In the genomic region with DNA sequence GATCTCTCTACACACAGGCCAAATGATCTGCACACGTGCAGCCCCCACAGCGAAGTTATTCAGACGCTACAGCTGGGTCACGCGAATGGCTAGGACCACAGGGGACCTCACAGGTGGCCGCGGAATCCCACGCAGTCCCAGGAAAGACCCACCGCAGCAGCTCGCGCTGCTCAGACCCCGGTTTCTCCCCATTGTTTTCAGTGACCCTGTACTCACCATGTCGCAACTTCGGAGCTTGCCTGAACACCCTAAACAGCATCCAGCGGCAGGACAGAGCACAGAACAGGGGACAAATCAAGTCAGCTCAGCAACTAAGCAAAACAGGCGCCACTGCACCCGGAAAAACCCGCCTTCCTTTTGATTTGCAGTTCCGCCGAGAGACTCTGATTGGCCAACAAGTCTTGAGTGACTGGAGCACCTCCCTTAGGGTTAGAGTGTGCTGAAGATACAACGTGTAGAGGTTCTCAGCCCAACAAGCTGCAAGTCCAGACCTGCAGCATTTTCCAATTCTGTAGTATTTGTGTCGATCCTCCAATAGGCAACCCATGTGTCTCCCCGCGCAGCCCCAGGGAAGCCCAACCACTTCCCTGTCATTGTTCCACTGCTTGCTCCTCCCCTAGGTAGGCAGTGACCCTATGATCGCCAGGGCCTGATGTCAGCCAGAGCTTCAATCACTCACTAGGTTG, we compare ENCODE assay signal across 8 mouse cellular contexts. TPM values are rescaled to one million over a fixed set of nuclear protein-coding genes. Genes with fewer than 3 reads are reported as not detected.
DNase-seq lines count a peak whose midpoint lies in the region; ATAC-seq lines count a peak whose summit lies in the region.

No protein-coding gene starts in this region.

- peak; percentile 94 for ATAC-seq in megakaryocyte, adult 5-6 weeks (ENCODE audit: poor library complexity, severe bottlenecking)

- peak; percentile 63 for DNase-seq in adipocyte (ENCODE audit: low spot score)
- peak; percentile 69 for DNase-seq in embryo, embryonic 10.5 days (ENCODE audit: low spot score)
- peak; percentile 24 for DNase-seq in gastrocnemius, postnatal 10 days
- peak; percentile 75 for DNase-seq in induced T-regulatory cell, adult 2 months (ENCODE audit: low read depth)
- DNase-seq in left cerebral cortex, adult 8-10 months (ENCODE audit: low spot score in 2 of 2): peak; percentile 28 to 52
- peak; percentile 29 to 36 for DNase-seq in right cerebral cortex, postnatal 10 days (ENCODE audit: low spot score in 2 of 2)
- DNase-seq in urinary bladder, postnatal 25 days (ENCODE audit: low spot score): peak; percentile 31

RNA-seq across cellular contexts. Expression of a gene that starts 44.4 kb away (rescaled TPM):
- 1 to 10 TPM; 2.7 to 4.1 TPM for total RNA-seq in gastrocnemius, postnatal 10 days (2021)
- 1 to 10 TPM; 3.2 to 5.0 (median 3.8) TPM for total RNA-seq in left cerebral cortex, adult 8-10 months (2022)
- 14.4 and 15.5 TPM in 2 replicates for total RNA-seq in megakaryocyte, adult 5-6 weeks (2015)
- 14.9 and 19.5 TPM in 2 replicates for total RNA-seq in megakaryocyte, adult 5-6 weeks (2017)

Comparison
In these comparisons a context has a peak if more than half of its experiments do, and no peak if none do; other contexts are left out.
1. Peak in every context shown above with its lines: DNase-seq and ATAC-seq.
2. DNase-seq: peak in every context shown above with its lines; median percentile 75 in induced T-regulatory cell, adult 2 months; 69 in embryo, embryonic 10.5 days; 63 in adipocyte; 40 in left cerebral cortex, adult 8-10 months; 32 in right cerebral cortex, postnatal 10 days; 31 in urinary bladder, postnatal 25 days; 24 in gastrocnemius, postnatal 10 days.